Mouse (Mus musculus) layer of hippocampus, postnatal 14 days (tissue): ENCODE data around the gene C1qtnf2. TPM values are rescaled to one million over a fixed set of nuclear protein-coding genes. Genes with fewer than 3 reads are reported as not detected.

ENCODE experiments used
- DNase-seq, 2 experiments: peaks; one replicate each; pipeline ENCODE4 v3.0.0; 2021 to 2022; ENCODE audit warnings: low spot score in 2 of 2, mixed read lengths in 1 of 2
- total RNA-seq, 2 experiments: library from RNA; stranded (reverse); gene quantifications; 2 replicates each; pipeline ENCODE4 v1.2.3; 2021

Gene C1qtnf2
- total RNA-seq, 2 experiments from 2014 or later, result 3.1 to 3.6 TPM

DNA sequence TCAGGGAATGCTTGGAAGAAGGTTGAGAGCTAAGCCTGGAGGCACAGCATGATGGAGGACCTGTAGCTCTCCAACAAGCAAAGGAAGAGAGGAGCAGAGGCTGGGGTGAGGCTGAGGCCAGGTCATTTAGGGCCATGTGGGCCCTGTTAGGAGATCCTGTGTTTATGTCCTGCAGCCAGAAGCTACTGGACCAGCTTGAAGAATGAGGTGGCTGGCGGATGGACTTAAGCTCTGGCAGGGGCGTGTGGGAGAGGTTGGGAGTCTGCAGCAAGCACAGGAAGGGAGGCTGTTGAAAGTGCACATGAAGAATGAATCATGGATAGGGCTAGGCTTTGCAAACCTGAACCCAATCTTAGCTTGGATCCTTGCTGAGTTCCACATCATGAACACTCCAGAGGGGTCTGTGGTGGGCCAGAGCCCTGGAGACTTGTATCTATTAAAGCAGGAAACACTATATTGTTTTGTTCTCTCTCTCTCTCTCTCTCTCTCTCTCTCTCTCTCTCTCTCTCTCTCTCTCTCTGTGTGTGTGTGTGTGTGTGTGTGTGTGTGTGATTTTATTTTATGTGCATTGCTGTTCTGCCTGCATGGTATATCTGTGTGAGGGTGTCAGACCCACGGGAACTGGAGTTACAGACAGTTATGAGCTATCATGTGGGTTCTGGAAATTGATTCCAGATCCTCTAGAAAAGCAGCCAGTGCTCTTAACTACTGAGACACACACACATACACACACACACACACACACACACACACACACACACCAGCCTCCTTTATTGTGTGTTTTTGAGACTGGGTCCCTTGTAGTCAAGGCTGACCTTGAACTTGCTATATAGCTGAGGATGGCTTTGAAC is 7.8 kb downstream of the C1qtnf2 start:
- no peak for DNase-seq

DNA sequence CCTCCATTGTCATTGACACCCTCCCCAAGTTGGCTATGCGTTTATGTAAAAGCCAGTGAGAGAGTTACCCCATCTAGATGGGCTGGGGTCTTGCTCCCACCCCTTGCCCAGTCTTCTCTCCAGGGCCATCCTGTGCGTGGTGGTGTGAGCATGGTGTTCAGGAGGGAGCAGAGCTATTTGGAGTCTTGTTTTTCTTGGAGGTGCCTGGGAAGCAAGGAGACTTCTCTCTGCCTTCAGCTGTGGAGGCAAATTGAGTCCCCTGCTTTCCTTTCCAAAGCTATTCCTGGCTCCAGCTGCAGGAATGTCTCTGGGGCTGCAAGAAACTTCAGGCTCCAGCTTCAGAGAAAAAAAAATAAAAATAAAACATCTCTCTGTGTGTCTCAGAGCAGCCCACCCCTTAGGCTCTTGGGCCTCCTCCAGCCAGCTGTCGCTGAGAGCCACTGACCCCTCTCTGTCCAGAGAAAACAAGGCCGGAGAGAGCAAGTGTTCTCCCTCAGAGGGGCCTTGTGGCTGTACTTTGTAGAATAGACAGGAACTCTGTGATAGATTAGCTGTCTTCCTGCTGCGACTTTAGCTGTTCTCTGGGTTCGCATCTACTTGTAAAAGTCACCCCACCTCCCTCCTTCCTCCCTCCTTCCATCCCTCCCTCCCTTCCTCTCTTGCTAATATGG is 9.2 kb downstream of the C1qtnf2 start:
- no peak for DNase-seq

GRCm38 (mm10) chr11:43484057-43484456 is 10.0 kb downstream of the C1qtnf2 start:
- no peak for DNase-seq

- no peak for DNase-seq
Observed at GRCm38 (mm10) chr11:43484652-43485051, 10.6 kb downstream of the C1qtnf2 start.

DNA sequence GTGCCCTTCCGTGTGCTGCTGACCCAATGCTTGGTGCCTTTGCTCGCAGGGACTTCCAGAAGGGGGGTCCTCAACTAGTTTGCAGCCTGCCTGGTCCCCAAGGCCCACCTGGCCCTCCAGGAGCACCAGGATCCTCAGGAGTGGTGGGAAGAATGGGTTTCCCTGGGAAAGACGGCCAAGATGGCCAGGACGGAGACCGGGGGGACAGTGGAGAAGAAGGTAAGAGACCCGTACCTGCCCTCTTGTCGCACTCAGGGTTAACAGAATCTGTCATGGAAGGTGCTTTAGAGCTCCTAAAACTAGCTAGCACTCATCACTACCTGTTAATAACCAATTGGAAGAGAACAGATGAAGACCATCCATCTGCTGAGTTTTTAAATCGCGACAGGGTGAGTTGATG is 11.8 kb downstream of the C1qtnf2 start:
- DNase-seq, result no peak

DNA sequence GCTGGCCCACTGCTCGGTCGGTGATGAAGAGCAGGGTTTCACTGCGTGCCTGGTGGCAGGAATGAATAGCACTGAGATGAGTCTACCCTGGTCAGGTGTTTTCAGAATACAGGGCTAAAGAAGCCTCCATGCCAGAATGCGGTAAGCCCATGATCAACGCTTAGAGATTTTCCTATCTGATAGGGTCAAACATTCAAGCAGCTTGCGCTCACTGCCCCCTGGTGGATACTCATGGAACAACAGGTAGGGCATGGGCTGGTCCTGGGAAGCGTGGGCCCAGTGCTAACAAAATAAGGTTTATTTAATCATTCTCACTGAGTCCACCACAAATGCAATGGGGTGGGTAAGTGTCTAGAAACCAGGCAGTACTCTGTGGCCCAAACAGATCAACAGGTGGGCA is 18.6 kb downstream of the C1qtnf2 start:
- DNase-seq, result peak; percentile 64 to 74

DNA sequence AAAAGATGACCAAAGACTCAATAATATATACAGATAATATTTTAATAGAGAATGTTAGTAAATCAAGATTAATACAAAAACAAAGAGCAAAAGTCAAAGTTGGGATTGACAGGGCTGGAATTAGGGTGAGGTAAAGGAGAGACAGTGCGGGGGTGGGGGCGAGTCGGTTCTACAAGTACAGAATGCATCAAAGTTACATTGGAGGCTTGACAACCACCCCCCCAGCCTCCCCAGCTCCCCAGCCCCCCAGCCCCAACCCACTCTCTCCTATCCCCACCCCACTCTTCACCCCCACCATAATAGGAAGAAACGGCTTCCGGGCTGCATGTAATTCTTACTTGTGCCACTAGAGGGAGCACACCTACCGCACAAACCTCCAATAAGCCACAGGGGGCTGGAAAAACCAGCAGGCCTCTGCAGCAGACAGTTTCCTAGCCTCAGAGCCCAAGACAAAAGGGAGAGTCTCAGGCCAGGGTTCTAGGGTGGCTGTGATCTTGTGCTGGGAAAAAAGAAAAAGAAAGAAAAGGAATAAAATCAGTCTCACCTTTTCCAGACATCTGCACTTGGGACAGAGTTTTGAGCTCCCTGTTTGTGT is 19.8 kb downstream of the C1qtnf2 start:
- peak; percentile 75 to 82 for DNase-seq

DNA sequence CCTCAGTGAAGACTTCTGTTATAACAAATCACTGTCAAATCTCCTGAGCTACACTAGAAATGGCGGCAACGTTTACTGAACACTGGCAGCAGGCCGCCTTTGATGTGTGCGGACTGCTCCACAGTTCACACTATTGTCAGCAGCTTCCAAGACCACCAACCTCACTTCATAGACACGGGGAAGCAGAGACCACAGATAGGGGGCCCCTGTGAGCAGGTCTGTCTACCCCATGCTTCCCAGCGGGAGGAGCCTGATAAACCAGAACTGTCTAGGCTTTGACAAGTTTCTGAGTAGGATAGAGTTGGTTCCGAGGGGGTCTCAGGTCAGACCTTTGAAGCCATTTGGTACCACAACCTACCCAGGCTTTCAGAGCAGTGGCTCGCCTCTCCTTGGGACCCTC is 21.0 kb downstream of the C1qtnf2 start:
- no peak for DNase-seq

DNA sequence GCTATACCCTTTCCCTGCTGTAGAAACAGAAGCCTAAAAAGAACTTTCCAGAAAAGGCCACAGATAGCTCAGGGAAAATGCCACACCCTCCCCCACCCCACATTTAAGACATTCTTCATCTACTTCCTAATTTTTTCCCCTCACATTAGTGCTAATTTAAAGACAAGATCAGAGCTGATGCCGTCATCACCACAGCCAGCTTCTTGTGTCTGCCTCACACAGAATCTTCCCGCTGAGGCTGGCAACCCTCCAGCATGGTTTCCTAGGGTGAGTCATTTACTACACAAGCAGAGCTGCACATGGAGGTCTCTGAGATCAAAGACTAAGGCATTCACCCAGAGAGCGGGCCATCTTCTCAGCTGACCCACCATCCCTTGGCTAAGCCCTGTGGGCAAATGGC is 21.5 kb downstream of the C1qtnf2 start:
- no peak for DNase-seq

GRCm38 (mm10) chr11:43501256-43501655 is 27.2 kb downstream of the C1qtnf2 start:
- DNase-seq, result peak; percentile 17 to 77

GRCm38 (mm10) chr11:43505188-43505587 is 31.1 kb downstream of the C1qtnf2 start:
- DNase-seq, result no peak

GRCm38 (mm10) chr11:43507976-43508375 is 33.9 kb downstream of the C1qtnf2 start:
- peak; percentile 23 to 69 for DNase-seq

DNA sequence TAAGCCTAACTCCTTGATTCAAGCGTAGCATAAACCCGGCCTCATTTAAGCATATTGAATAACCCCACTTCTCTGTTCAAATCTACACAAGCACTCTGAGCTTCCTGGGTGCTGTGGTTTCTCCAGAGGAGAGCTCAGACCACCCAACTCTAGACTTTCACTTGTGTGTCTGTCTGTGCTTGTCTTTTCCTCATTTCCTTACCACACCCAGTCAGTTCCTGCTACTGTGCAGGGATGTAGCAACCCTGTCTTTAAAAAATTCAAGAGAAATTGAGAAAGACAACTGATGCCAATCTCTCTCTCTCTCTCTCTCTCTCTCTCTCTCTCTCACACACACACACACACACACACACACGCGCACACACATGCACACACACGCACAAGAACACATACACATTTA is 35.8 kb downstream of the C1qtnf2 start:
- no peak for DNase-seq

- DNase-seq, result no peak
Observed at GRCm38 (mm10) chr11:43512661-43513190, 38.6 kb downstream of the C1qtnf2 start.

DNA sequence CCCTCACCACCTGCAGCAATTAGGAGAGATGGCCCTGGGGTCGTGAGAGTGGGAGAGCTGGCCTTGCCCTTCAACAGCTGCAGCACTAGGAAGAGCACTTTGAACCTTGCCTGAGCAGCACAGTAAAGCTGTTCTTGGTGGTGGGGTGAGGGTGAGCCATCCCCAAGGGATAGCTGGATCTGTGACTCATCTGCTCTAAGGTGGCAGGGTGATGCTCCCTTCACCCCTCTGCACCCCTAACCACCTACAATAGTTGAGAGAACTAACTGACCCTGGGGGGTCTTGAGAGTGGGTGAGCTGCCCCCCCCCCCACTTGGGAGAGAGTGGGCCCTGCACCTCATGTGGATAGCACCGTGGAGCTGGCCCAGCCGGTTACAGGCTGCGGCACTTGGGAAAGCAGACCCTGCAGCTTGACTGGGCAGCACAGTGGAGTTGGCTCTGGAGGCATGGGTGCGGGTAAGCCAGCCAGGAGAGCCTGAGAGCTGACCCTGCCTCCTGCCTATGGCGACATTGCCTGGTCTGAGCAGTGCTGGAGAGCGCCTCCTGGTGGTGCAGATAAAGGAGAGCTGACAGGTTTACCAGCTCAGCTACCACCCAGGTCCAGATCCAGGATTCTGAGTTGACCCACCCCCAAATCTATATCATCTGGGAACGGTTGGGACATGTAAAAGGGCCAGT is 42.4 kb downstream of the C1qtnf2 start:
- no peak for DNase-seq

DNA sequence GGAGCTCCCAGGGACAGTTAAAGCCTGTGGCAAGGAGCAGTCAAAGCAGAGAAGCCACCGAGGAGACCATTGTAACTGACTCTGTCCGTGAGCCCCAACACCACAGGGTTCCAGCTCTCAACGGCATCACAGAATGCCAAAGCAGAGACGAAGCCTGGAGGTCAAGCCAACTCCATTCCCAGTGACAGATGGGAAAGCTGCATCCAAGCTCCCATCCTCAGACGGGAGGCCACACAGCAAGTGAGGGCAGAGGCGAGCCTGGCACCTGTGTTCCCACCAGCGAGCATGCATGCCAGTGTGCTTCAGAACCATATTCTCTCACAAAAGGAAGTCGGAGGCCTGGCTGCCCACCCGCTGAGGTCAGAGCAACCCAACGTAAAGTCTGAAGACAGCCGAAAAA is 43.6 kb downstream of the C1qtnf2 start:
- DNase-seq, result no peak

- no peak for DNase-seq
Observed at GRCm38 (mm10) chr11:43518086-43518485, 44.0 kb downstream of the C1qtnf2 start.

DNA sequence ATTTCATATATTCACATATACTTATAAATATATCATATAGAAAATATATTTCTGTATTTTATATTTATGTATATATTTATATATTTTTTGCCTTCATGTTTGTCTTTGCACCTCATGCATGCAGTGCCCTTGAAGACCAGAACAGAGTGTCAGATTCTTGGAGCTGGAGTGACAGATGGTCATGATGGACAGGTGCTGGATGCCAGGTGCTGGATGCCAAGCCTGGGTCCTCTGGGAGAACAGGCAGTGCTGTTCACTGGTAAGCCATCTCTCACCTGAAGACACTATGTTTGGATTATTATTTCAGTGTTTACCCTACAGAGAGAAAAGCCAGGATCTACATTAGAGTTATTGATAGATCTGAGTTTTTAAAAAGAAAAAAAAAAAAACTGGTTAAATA is 44.7 kb downstream of the C1qtnf2 start:
- DNase-seq, result no peak

GRCm38 (mm10) chr11:43520521-43520920 is 46.4 kb downstream of the C1qtnf2 start:
- DNase-seq, result no peak

GRCm38 (mm10) chr11:43528078-43528682 is 54.1 kb downstream of the C1qtnf2 start:
- peak in 1 of 2 experiments; percentile 67 for DNase-seq
